Mouse (Mus musculus): ENCODE results near the gene Anln. TPM values are rescaled to one million over a fixed set of nuclear protein-coding genes. Genes with fewer than 3 reads are reported as not detected.

The Anln gene
- polyA plus RNA-seq, 2 experiments: 35.4 to 40.4 TPM

GRCm38 (mm10) chr9:22368030-22368429 lies 21.0 kb downstream of the Anln start:
- ATAC-seq (ENCODE audit: low FRiP score, low read depth): no peak
- Histone ChIP-seq H3K4me3 (replicated peaks; ENCODE audit: low read length) (no peak overlapping the region), H3K4me1 (ENCODE audit: control insufficient read depth, insufficient read depth, low read length) (no peaks in the 10 kb centered on the region), H3K27me3 (ENCODE audit: control insufficient read depth, insufficient read depth, low read length) (no peaks in the 10 kb centered on the region), H3K9ac (ENCODE audit: low read depth, low read length, severe bottlenecking) (no peak overlapping the region), H3K36me3 (ENCODE audit: control insufficient read depth, insufficient read depth, low read length) (peaks cover 76% of the 10 kb centered on the region), H3K4me2 (replicated peaks; ENCODE audit: low read depth, low read length, severe bottlenecking) (no peak overlapping the region), H3K9me3 (ENCODE audit: control insufficient read depth, low read length) (no peaks in the 10 kb centered on the region), H3K27ac (replicated peaks; ENCODE audit: low read depth, low read length) (no peak overlapping the region)
- DNase-seq (ENCODE audit: low spot score): no peak
- TF ChIP-seq POLR2A (IDR thresholded peaks at IDR 0.05; ENCODE audit: borderline replicate concordance, extremely low read depth, insufficient read depth, insufficient read length): no peak
- 85% methylated on average over 6 of the region's 6 CpGs for WGBS

GRCm38 (mm10) chr9:22366621-22367020 lies 22.4 kb downstream of the Anln start:
- Histone ChIP-seq H3K36me3 (ENCODE audit: control insufficient read depth, insufficient read depth, low read length) (peaks cover 73% of the 10 kb centered on the region), H3K9me3 (ENCODE audit: control insufficient read depth, low read length) (no peaks in the 10 kb centered on the region), H3K4me3 (replicated peaks; ENCODE audit: low read length) (no peak overlapping the region), H3K4me1 (ENCODE audit: control insufficient read depth, insufficient read depth, low read length) (no peaks in the 10 kb centered on the region), H3K27ac (replicated peaks; ENCODE audit: low read depth, low read length) (no peak overlapping the region), H3K27me3 (ENCODE audit: control insufficient read depth, insufficient read depth, low read length) (no peaks in the 10 kb centered on the region), H3K9ac (ENCODE audit: low read depth, low read length, severe bottlenecking) (no peak overlapping the region), H3K4me2 (replicated peaks; ENCODE audit: low read depth, low read length, severe bottlenecking) (no peak overlapping the region)
- no peak for DNase-seq (ENCODE audit: low spot score)
- WGBS: 96% methylated on average over 10 of the region's 10 CpGs
- no peak for TF ChIP-seq POLR2A (IDR thresholded peaks at IDR 0.05; ENCODE audit: borderline replicate concordance, extremely low read depth, insufficient read depth, insufficient read length)
- no peak for ATAC-seq (ENCODE audit: low FRiP score, low read depth)

- Histone ChIP-seq H3K27me3 (ENCODE audit: control insufficient read depth, insufficient read depth, low read length) (no peaks in the 10 kb centered on the region), H3K9ac (ENCODE audit: low read depth, low read length, severe bottlenecking) (no peak overlapping the region), H3K4me3 (replicated peaks; ENCODE audit: low read length) (no peak overlapping the region), H3K36me3 (ENCODE audit: control insufficient read depth, insufficient read depth, low read length) (peaks cover 72% of the 10 kb centered on the region), H3K4me1 (ENCODE audit: control insufficient read depth, insufficient read depth, low read length) (no peaks in the 10 kb centered on the region), H3K9me3 (ENCODE audit: control insufficient read depth, low read length) (no peaks in the 10 kb centered on the region), H3K4me2 (replicated peaks; ENCODE audit: low read depth, low read length, severe bottlenecking) (no peak overlapping the region), H3K27ac (replicated peaks; ENCODE audit: low read depth, low read length) (no peak overlapping the region)
- ATAC-seq (ENCODE audit: low FRiP score, low read depth): no peak
- TF ChIP-seq POLR2A (IDR thresholded peaks at IDR 0.05; ENCODE audit: borderline replicate concordance, extremely low read depth, insufficient read depth, insufficient read length): no peak
- 96% methylated on average over 2 of the region's 2 CpGs for WGBS
- no peak for DNase-seq (ENCODE audit: low spot score)
Measured at GRCm38 (mm10) chr9:22366221-22366620, 22.8 kb downstream of the Anln start.

- H3K4me2 ChIP-seq (replicated peaks; ENCODE audit: low read depth, low read length, severe bottlenecking): no peak overlapping the region
- no peak overlapping the region for H3K9ac ChIP-seq (ENCODE audit: low read depth, low read length, severe bottlenecking)
- no peak for TF ChIP-seq POLR2A (IDR thresholded peaks at IDR 0.05; ENCODE audit: borderline replicate concordance, extremely low read depth, insufficient read depth, insufficient read length)
- no peaks in the 10 kb centered on the region for H3K27me3 ChIP-seq (ENCODE audit: control insufficient read depth, insufficient read depth, low read length)
- ATAC-seq (ENCODE audit: low FRiP score, low read depth) (no peak), DNase-seq (ENCODE audit: low spot score) (no peak)
- no peak overlapping the region for H3K4me3 ChIP-seq (replicated peaks; ENCODE audit: low read length)
- H3K27ac ChIP-seq (replicated peaks; ENCODE audit: low read depth, low read length): no peak overlapping the region
- H3K4me1 ChIP-seq (ENCODE audit: control insufficient read depth, insufficient read depth, low read length): no peaks in the 10 kb centered on the region
- no peaks in the 10 kb centered on the region for H3K9me3 ChIP-seq (ENCODE audit: control insufficient read depth, low read length)
- 94% methylated on average over 6 of the region's 6 CpGs for WGBS
- peaks cover 77% of the 10 kb centered on the region for H3K36me3 ChIP-seq (ENCODE audit: control insufficient read depth, insufficient read depth, low read length)
Measured at GRCm38 (mm10) chr9:22360916-22361315, 28.1 kb downstream of the Anln start.

GRCm38 (mm10) chr9:22355919-22356318 lies 33.1 kb downstream of the Anln start:
- no peak overlapping the region for H3K27ac ChIP-seq (replicated peaks; ENCODE audit: low read depth, low read length)
- H3K27me3 ChIP-seq (ENCODE audit: control insufficient read depth, insufficient read depth, low read length): no peaks in the 10 kb centered on the region
- no peak overlapping the region for H3K4me3 ChIP-seq (replicated peaks; ENCODE audit: low read length)
- H3K9me3 ChIP-seq (ENCODE audit: control insufficient read depth, low read length): no peaks in the 10 kb centered on the region
- peaks cover 70% of the 10 kb centered on the region for H3K36me3 ChIP-seq (ENCODE audit: control insufficient read depth, insufficient read depth, low read length)
- ATAC-seq (ENCODE audit: low FRiP score, low read depth): no peak
- no peak overlapping the region for H3K9ac ChIP-seq (ENCODE audit: low read depth, low read length, severe bottlenecking)
- DNase-seq (ENCODE audit: low spot score): no peak
- no peak overlapping the region for H3K4me2 ChIP-seq (replicated peaks; ENCODE audit: low read depth, low read length, severe bottlenecking)
- no peak for TF ChIP-seq POLR2A (IDR thresholded peaks at IDR 0.05; ENCODE audit: borderline replicate concordance, extremely low read depth, insufficient read depth, insufficient read length)
- WGBS: 83% methylated on average over 3 of the region's 3 CpGs
- no peaks in the 10 kb centered on the region for H3K4me1 ChIP-seq (ENCODE audit: control insufficient read depth, insufficient read depth, low read length)

GRCm38 (mm10) chr9:22353901-22354300 lies 35.1 kb downstream of the Anln start:
- Histone ChIP-seq H3K4me1 (ENCODE audit: control insufficient read depth, insufficient read depth, low read length) (no peaks in the 10 kb centered on the region), H3K9me3 (ENCODE audit: control insufficient read depth, low read length) (no peaks in the 10 kb centered on the region), H3K27ac (replicated peaks; ENCODE audit: low read depth, low read length) (no peak overlapping the region), H3K4me2 (replicated peaks; ENCODE audit: low read depth, low read length, severe bottlenecking) (no peak overlapping the region), H3K36me3 (ENCODE audit: control insufficient read depth, insufficient read depth, low read length) (peaks cover 63% of the 10 kb centered on the region), H3K9ac (ENCODE audit: low read depth, low read length, severe bottlenecking) (no peak overlapping the region), H3K4me3 (replicated peaks; ENCODE audit: low read length) (no peak overlapping the region), H3K27me3 (ENCODE audit: control insufficient read depth, insufficient read depth, low read length) (no peaks in the 10 kb centered on the region)
- DNase-seq (ENCODE audit: low spot score) (no peak), ATAC-seq (ENCODE audit: low FRiP score, low read depth) (no peak)
- 67% methylated on average over 5 of the region's 5 CpGs for WGBS
- TF ChIP-seq POLR2A (IDR thresholded peaks at IDR 0.05; ENCODE audit: borderline replicate concordance, extremely low read depth, insufficient read depth, insufficient read length): no peak

Measured in limb, embryonic 14.5 days (tissue).